Mouse (Mus musculus): ENCODE measurements at regions not wholly inside any gene's neighbourhood (a gene's known extent, or its start where the extent isn't known, plus 50 kb on each side); places are given as distances from the start of the nearest gene placed in this dataset.

DNA sequence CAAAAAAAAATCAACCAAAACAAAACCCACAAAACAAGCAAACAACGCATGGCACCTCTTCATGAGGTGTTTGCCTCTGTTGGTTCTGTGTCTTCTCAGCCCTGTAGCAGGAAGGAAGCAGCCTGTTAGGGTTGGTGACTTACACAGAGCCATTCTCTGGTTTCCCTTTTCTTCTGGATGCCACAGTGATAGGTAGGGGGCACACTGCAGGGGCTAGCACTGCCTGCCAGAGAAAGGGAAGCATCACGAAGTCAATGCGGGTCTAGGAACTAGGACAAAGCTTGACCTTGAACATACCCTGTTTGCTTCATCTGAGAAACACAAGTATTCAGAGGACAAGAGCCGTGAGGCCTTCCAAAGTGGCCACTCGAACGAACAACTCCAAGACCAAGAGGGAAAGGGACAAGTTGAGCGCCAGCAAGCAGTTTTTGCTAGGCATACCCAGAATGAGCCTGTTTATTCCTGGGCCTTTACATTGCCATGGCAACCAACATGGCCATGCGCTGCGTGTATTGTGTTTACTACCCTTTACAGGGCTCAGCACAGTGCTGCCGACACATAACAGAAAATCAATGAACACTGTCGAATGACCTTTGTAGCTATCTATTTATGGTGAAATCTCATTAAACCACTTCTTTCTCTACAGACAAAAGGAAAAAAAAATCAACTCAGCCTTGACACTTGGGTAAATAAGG is 91.9 kb upstream of the Dpt start:
- TF ChIP-seq CTCF (IDR thresholded peaks at IDR 0.05; ENCODE audit: extremely low read depth, insufficient read depth, low read length) (no peak), POLR2A (IDR thresholded peaks at IDR 0.05; ENCODE audit: extremely low read depth, insufficient read depth, low read length) (no peak)

All from cortical plate, adult 2 months (tissue).